Mouse (Mus musculus) heart, adult 2 months (tissue): ENCODE measurements around the gene Sirt6.

ENCODE experiments used
- EP300 ChIP-seq: fragments of 200-500 bp; IDR thresholded peaks from 2 replicates; pipeline ENCODE4 v1.6.1; 2011; ENCODE audit warnings: low read depth, low read length, control low read depth; ENCODE audit not compliant: insufficient read depth
- POLR2A ChIP-seq: fragments of 200-500 bp; IDR thresholded peaks from 2 replicates; pipeline ENCODE4 v1.6.1; 2011; ENCODE audit warnings: mild to moderate bottlenecking, low read depth, low read length, control low read depth; ENCODE audit not compliant: insufficient read depth

DNA sequence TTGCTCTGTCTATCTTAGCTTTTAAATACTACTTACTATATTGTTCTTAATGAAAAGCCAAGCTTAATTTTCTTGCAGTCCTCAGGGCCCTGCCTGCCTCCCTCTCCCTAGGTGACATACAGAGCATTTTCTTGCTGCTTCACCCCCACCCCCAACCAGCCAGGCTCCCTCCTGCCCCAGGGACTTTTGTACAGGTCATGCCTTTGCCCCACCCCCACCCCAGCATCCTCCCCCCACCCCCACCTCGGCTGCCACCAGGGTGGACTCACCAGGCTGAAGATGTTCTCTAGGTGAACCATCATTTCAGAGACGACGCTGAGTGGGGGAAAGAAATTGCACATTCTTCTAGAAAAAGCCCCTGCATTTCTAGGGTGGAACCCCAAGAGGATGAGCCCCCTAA, 29.3 kb downstream of the Sirt6 start:
- TF ChIP-seq EP300 (no peak), POLR2A (no peak)
